Mouse (Mus musculus) heart, embryonic 16.5 days (tissue): ENCODE results near the gene Arfip1. TPM values are rescaled to one million over a fixed set of nuclear protein-coding genes. Genes with fewer than 3 reads are reported as not detected.

Experiments
- ATAC-seq: fragments of 200-750 bp; cut with Nextera tagmentation; replicated peaks from 2 replicates; pipeline ENCODE4 v1.8.0; 2017; ENCODE audit warnings: moderate number of reproducible peaks; ENCODE audit not compliant: insufficient read depth, low FRiP score; ENCODE audit errors: extremely low read depth
- H3K27ac ChIP-seq: fragments of 300-500 bp; sonication (generic); 2 replicates; pipeline ENCODE4 v1.5.1; 2014; ENCODE audit warnings: mild to moderate bottlenecking, low read length, control low read depth, moderate library complexity
- H3K27me3 ChIP-seq: fragments of 300-500 bp; sonication (generic); 2 replicates; pipeline ENCODE4 v1.6.1; 2014; ENCODE audit warnings: low read length, mixed read lengths; ENCODE audit not compliant: control insufficient read depth, insufficient read depth
- H3K36me3 ChIP-seq: fragments of 300-500 bp; sonication (generic); 2 replicates; pipeline ENCODE4 v1.6.1; 2014; ENCODE audit not compliant: control insufficient read depth, insufficient read depth
- H3K4me1 ChIP-seq: fragments of 300-500 bp; sonication (generic); 2 replicates; pipeline ENCODE4 v1.6.1; 2014; ENCODE audit warnings: low read length, mixed read lengths; ENCODE audit not compliant: control insufficient read depth, insufficient read depth
- H3K4me2 ChIP-seq: fragments of 300-500 bp; sonication (generic); 2 replicates; pipeline ENCODE4 v1.6.1; 2014; ENCODE audit warnings: low read depth, mild to moderate bottlenecking, control low read depth, low read length
- H3K4me3 ChIP-seq: fragments of 300-500 bp; sonication (generic); 2 replicates; pipeline ENCODE4 v1.5.1; 2014; ENCODE audit warnings: mild to moderate bottlenecking, control low read depth, low read length
- H3K9ac ChIP-seq: fragments of 300-500 bp; sonication (generic); 2 replicates; pipeline ENCODE4 v1.6.1; 2014; ENCODE audit warnings: low read length, control low read depth
- H3K9me3 ChIP-seq: fragments of 300-500 bp; sonication (generic); replicated peaks from 2 replicates; pipeline ENCODE4 v1.6.1; 2016; ENCODE audit warnings: low read length; ENCODE audit not compliant: control insufficient read depth
- WGBS: fragments of 180-500 bp; shearing (Covaris S2); extraction: QIAGEN DNeasy Blood & Tissue Kit; methylation state at CpG from one replicate; pipeline ENCODE4 v1.1.7; 2014; 5-methylcytosine and 5-hydroxymethylcytosine counted together
- polyA plus RNA-seq: library from polyadenylated mRNA; unstranded; fragments of >200 nt; fragmentation: Nextera tagmentation; extraction: Ambion mirVana; gene quantifications from 2 replicates; pipeline ENCODE4 v1.2.1, GENCODE M21; 2015

Gene Arfip1
- polyA plus RNA-seq, 1 experiment from 2014 or later, result 54.9 TPM

- Histone ChIP-seq H3K9me3 (no peaks in the 10 kb centered on the region), H3K36me3 (peaks cover 21% of the 10 kb centered on the region), H3K4me3 (no peak overlapping the region), H3K9ac (no peak overlapping the region), H3K27me3 (no peaks in the 10 kb centered on the region), H3K4me2 (no peak overlapping the region), H3K4me1 (no peaks in the 10 kb centered on the region), H3K27ac (no peak overlapping the region)
- no peak for ATAC-seq
- WGBS, result 83% methylated on average over 8 of the region's 8 CpGs
These were observed 89.8 kb downstream of the Arfip1 start for GRCm38 (mm10) chr3:84492657-84493056.

GRCm38 (mm10) chr3:84492148-84492547 is 90.3 kb downstream of the Arfip1 start:
- Histone ChIP-seq H3K27me3 (no peaks in the 10 kb centered on the region), H3K9me3 (no peaks in the 10 kb centered on the region), H3K27ac (no peak overlapping the region), H3K4me3 (no peak overlapping the region), H3K9ac (no peak overlapping the region), H3K4me2 (no peak overlapping the region), H3K36me3 (peaks cover 19% of the 10 kb centered on the region), H3K4me1 (no peaks in the 10 kb centered on the region)
- 71% methylated on average over 4 of the region's 4 CpGs for WGBS
- no peak for ATAC-seq

DNA sequence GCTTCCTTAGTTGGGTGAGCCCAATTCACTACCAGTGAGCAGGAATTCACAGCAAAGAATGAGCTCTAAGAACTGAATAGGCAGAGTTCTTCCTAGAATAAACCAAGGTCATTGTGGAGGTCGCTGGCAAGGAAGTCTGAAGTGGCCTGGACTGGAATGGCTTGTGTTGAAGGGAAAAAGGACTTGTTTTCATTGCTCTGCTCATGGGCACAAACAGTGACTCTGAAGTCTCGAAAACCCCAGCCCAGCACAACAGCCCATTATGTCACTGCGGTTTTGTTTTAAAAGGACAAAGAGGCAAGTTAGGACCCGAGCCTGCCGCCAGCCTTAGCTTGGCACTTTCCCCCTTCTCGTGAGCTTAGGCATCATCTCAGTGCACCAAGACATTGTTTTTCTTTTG is 93.7 kb downstream of the Arfip1 start:
- no peaks in the 10 kb centered on the region for H3K4me1 ChIP-seq
- H3K4me3 ChIP-seq, result no peak overlapping the region
- WGBS, result 65% methylated on average over 6 of the region's 6 CpGs
- no peak for ATAC-seq
- H3K36me3 ChIP-seq, result peaks cover 8% of the 10 kb centered on the region
- H3K9me3 ChIP-seq, result no peaks in the 10 kb centered on the region
- no peak overlapping the region for H3K27ac ChIP-seq
- H3K27me3 ChIP-seq, result no peaks in the 10 kb centered on the region
- H3K9ac ChIP-seq, result no peak overlapping the region
- no peak overlapping the region for H3K4me2 ChIP-seq

GRCm38 (mm10) chr3:84484891-84485290 is 97.5 kb downstream of the Arfip1 start:
- peaks cover 7% of the 10 kb centered on the region for H3K4me1 ChIP-seq
- no peak overlapping the region for H3K9ac ChIP-seq
- peaks cover 3% of the 10 kb centered on the region; the same call in 1 of the 2 replicates for H3K27me3 ChIP-seq
- 76% methylated on average over 3 of the region's 3 CpGs for WGBS
- peaks cover 5% of the 10 kb centered on the region; the same call in 1 of the 2 replicates for H3K36me3 ChIP-seq
- ATAC-seq, result no peak
- H3K27ac ChIP-seq, result no peak overlapping the region
- no peak overlapping the region for H3K4me2 ChIP-seq
- no peaks in the 10 kb centered on the region for H3K9me3 ChIP-seq
- H3K4me3 ChIP-seq, result no peak overlapping the region

GRCm38 (mm10) chr3:84484333-84484732 is 98.1 kb downstream of the Arfip1 start:
- WGBS, result 59% methylated on average over 4 of the region's 4 CpGs
- peaks cover 5% of the 10 kb centered on the region; the same call in 1 of the 2 replicates for H3K36me3 ChIP-seq
- no peak overlapping the region for H3K4me2 ChIP-seq
- H3K4me1 ChIP-seq, result peaks cover 7% of the 10 kb centered on the region
- no peak overlapping the region for H3K27ac ChIP-seq
- ATAC-seq, result no peak
- no peak overlapping the region for H3K9ac ChIP-seq
- no peak overlapping the region for H3K4me3 ChIP-seq
- no peaks in the 10 kb centered on the region for H3K9me3 ChIP-seq
- H3K27me3 ChIP-seq, result peaks cover 3% of the 10 kb centered on the region; the same call in 1 of the 2 replicates

DNA sequence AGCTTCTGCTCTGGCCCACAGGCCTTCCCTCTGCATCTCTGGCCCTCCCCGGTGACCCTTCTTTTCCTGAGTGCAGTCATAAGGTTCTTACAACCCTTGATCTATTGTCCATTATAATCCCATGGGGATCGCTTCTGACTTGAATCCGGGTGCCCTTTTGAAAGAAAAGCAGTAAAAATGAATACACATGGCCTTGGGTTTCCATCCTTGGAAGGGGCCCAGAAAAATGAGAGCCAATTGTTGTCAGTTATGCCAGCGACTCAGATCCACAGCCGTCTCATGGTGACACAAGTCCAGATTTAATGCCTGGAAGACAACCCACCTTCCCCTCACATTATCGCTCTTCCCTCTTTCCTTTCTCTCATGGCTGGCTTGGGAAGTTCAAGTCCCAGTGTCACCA is 100.3 kb downstream of the Arfip1 start:
- Histone ChIP-seq H3K4me2 (no peak overlapping the region), H3K4me1 (peaks cover 11% of the 10 kb centered on the region), H3K9me3 (no peaks in the 10 kb centered on the region), H3K9ac (no peak overlapping the region), H3K27ac (no peak overlapping the region), H3K4me3 (no peak overlapping the region), H3K36me3 (no peaks in the 10 kb centered on the region), H3K27me3 (peaks cover 18% of the 10 kb centered on the region)
- no peak for ATAC-seq
- 86% methylated on average over 6 of the region's 6 CpGs for WGBS

- Histone ChIP-seq H3K4me3 (peak overlapping the region; percentile 75), H3K36me3 (no peaks in the 10 kb centered on the region), H3K9ac (peak overlapping the region; percentile 75), H3K4me1 (peaks cover 11% of the 10 kb centered on the region), H3K27me3 (peaks cover 24% of the 10 kb centered on the region), H3K27ac (no peak overlapping the region), H3K4me2 (peak overlapping the region; percentile 100), H3K9me3 (no peaks in the 10 kb centered on the region)
- ATAC-seq, result no peak
- WGBS, result 4% methylated on average over 11 of the region's 11 CpGs
These were observed 101.3 kb downstream of the Arfip1 start for GRCm38 (mm10) chr3:84481104-84481503.

- peaks cover 11% of the 10 kb centered on the region for H3K4me1 ChIP-seq
- H3K9ac ChIP-seq, result peak within 1 kb of the TSS; percentile 75
- WGBS, result under 1% methylated on average over 77 of the region's 82 CpGs
- peak within 1 kb of the TSS; percentile 75 for H3K4me3 ChIP-seq
- peak within 1 kb of the TSS; percentile 100 for H3K4me2 ChIP-seq
- peak; percentile 67 for ATAC-seq
- no peaks in the 10 kb centered on the region for H3K9me3 ChIP-seq
- peaks cover 28% of the 10 kb centered on the region for H3K27me3 ChIP-seq
- H3K27ac ChIP-seq, result no peak within 1 kb of the TSS
- no peaks in the 10 kb centered on the region for H3K36me3 ChIP-seq
These were observed 102.2 kb downstream of the Arfip1 start, which contains the start of gene Fhdc1 for GRCm38 (mm10) chr3:84480006-84480897. TSS of gene Fhdc1 (minus strand) at chr3:84480429.

DNA sequence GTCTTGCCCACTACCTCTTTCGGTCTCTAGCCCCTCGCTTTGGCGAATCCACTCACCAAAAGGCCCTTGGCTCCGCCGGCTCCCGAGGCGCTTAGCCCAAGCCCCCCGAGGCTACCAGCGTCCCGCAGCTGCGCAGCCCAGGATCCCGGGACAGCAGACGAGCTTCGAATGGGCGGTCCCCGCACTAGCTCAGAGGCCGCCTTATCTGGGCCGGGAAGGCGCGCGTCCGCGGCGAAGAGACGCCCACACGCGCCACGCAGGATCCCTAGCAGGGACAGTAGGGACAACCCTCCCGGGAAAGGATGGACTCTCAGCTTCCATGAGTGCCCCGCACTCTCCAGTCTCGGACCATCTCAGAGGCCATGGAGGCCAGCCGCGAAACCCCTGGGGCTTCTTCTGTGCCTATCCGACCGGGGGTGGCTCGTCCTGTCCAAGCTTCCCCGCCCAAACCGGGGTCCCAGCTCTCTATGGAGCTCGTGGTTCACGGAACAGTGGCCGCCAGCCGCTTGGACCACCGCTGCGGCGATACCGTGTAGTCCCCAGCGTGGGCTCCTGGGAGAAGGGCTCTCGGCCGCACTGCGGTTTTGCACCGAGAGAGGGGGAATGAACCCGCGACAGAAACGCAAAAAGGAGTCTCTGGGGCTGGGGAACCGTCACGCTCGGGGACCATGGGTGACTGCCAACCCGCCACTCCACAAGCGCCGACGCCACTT is 103.0 kb downstream of the Arfip1 start:
- Histone ChIP-seq H3K27me3 (peaks cover 33% of the 10 kb centered on the region), H3K4me2 (peak overlapping the region; percentile 100), H3K27ac (no peak overlapping the region), H3K9ac (peak overlapping the region; percentile 75), H3K4me3 (peak overlapping the region; percentile 75), H3K9me3 (no peaks in the 10 kb centered on the region), H3K4me1 (peaks cover 11% of the 10 kb centered on the region), H3K36me3 (no peaks in the 10 kb centered on the region)
- peak; percentile 56 for ATAC-seq
- under 1% methylated on average over 61 of the region's 61 CpGs for WGBS
